Mouse (Mus musculus) embryonic stem cell, embryonic (primary cell): ENCODE results near the gene Prickle4.

Experiments used
- CTCF ChIA-PET, 4 experiments: fragments of 300-600 bp in 2 of 4; fragments of 350-600 bp in 2 of 4; sonication (Branson Sonifier 250); formaldehyde crosslinking; loops; one replicate each; lab custom pipeline; 2022; ENCODE audit warnings: inconsistent platforms in 2 of 4; lab: Charles Lee
- POLR2A ChIA-PET, 4 experiments: fragments of 300-600 bp in 2 of 4; fragments of 350-600 bp in 2 of 4; sonication (Branson Sonifier 250); formaldehyde crosslinking; loops; one replicate each; lab custom pipeline; 2022; ENCODE audit warnings: antibody characterized with exemption in 4 of 4, inconsistent platforms in 1 of 4; lab: Charles Lee

The Prickle4 gene

DNA sequence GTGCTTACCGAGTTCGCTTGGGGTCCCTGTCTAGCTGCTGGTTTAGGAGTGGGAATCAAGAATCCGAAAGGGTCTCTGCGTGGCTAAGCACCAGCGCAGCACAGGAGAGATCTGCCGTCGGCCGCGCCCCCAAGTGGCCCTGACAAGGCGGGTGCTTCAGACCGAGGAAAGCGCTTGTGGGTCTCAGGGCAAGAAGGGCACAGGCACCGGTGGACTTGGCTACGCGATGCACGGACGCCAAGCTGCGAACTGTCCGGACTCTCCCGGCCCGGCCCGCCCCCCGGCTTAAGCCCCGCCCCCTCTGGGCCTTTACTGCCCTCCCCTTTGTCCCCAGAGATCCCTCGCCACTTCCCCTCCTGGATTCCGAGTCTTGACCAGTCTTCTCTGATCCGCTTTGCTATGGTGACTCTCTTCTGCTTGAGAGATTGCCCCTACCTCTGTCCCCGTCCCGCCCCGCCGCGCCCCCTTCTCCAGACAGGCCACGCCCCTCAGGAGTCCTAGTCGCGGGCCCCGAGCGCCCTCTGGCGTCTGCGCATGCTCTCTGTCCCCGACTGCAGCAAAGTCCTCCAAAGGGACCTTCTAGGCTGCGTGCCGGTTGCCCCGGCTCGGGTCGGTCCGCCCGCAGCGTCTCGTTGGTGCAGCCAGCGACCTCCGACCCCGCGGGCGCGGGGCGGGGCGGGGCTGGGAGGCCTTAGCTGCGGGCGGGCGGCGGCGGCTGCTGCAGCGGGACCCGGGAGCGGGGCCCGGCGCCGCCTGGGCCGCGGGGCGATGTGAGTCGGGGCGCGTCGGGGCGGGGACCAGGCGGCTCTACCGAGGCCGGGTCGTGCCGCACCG lies at the start of gene Prickle4:
TSS of gene Prickle4 (minus strand) at position 234 of the 834 bp plus-strand sequence.
- ChIA-PET POLR2A (interaction anchor here (0.5 to 2.9 kb wide), 45 partner anchors 9 to 396 kb away, joined by 3 to 10 read pairs (median 4); no protein-coding TSS in a partner anchor), CTCF (interaction anchor here (0.6 to 2.1 kb wide), 41 partner anchors 9 to 1541 kb away, joined by 3 to 9 read pairs (median 3); partner anchors contain the start of genes Mad2l1bp (in 1 of the 4) and Taf8 (in 1 of the 4))

DNA sequence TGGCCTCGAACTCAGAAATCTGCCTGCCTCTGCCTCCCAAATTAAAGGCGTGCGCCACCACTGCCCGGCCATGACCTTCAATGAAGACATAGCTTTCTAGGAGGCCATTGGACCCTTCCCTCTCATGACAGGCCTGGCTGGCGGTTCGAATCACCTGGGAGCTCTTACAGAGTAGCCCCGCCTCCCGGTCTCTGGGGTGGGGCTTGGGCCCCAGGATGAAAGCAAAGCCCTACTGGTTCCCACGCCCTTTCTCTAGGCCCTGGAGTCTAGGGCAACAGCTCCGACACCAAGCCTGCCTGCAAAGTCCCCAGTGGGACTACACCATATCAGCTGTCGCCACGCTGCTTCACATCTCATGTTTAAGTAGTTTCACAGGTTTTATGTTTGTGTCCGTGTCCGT lies 49.5 kb upstream of the Prickle4 start:
- ChIA-PET POLR2A (interaction anchor here in 3 of 4 experiments (0.6 to 3.0 kb wide), 27 partner anchors 9 to 242 kb away, joined by 3 to 14 read pairs (median 4); partner anchors contain the start of gene Taf8 (in 1 of the 3)), CTCF (interaction anchor here (0.6 to 3.0 kb wide), 54 partner anchors 9 to 905 kb away, joined by 3 to 19 read pairs (median 4); partner anchors contain the start of genes Gm21981 (in 2 of the 4), Prickle4 (in 2 of the 4), Pgc (in 1 of the 4) and Taf8 (in 1 of the 4))

DNA sequence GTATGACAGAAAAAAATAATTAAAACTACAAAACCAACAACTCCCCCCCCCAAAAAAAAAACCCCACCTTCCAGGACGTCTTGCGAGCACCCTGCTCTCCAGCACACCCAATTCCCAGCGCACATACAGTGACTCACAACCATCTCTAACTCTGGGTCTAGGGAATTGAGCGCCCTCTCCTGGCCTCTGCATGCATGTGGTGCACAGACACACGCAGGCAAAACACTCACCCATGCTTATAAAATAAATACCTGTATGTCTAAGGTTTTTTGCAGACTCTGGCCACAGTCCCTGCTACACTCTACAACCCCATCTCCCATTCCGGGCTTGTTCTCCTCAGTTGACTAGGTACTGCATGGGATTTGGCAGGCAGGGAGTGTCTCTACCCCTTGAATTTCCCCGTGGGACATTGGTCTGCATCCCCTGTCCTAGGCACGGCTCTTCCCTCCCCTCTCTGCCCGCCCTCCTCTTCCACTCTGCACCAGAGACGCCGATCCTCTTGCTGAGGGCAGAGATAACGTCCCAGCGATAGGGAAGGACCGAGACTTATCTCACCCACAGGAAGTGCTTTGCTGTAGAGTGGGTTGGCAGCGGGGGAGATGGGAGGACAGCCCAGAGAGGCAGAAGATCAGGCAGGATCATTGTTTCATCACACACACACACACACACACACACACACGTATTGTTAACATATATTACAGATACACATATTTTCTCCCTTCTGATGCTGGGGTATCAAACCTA lies 48.6 kb upstream of the Prickle4 start:
- ChIA-PET CTCF (interaction anchor here (0.7 to 3.0 kb wide), 15 partner anchors 8 to 358 kb away, joined by 3 to 19 read pairs (median 4); partner anchors contain the start of genes Gm21981 (in 1 of the 4), Prickle4 (in 1 of the 4), Taf8 (in 1 of the 4) and Usp49 (in 1 of the 4)), POLR2A (interaction anchor here in 2 of 4 experiments (1.1 to 3.0 kb wide), 11 partner anchors 8 to 232 kb away, joined by 3 to 14 read pairs (median 5); no protein-coding TSS in a partner anchor)

DNA sequence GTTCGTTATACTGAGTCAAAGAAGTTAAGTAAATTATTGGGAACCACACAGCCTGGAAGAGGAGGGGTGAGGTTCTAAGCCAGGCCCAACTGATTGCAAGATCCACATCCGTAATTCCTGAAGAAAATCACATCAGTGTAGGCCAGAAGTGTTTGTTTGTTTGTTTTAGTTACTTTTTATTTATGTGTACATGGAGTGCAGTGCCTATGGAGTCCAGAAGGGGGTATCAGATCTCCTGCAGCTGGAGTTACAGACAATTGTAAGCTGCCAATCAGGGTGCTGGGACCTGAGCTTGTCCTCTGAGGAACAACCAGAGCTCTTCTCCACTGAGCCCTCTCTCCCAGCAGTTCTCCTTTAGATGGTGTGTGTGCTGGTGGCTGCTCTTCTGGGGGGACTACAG lies 45.6 kb upstream of the Prickle4 start:
- CTCF ChIA-PET = interaction anchor here (0.6 to 3.4 kb wide), 51 partner anchors 9 to 370 kb away, joined by 3 to 26 read pairs (median 4); partner anchors contain the start of genes Pgc (in 1 of the 4) and Prickle4 (in 1 of the 4)
- POLR2A ChIA-PET = interaction anchor here (0.6 to 7.9 kb wide), 68 partner anchors 8 to 891 kb away, joined by 3 to 95 read pairs (median 4); partner anchors contain the start of genes Gm21981 (in 2 of the 4), Prickle4 (in 2 of the 4), AI661453 (in 1 of the 4) and Frs3 (in 1 of the 4)

DNA sequence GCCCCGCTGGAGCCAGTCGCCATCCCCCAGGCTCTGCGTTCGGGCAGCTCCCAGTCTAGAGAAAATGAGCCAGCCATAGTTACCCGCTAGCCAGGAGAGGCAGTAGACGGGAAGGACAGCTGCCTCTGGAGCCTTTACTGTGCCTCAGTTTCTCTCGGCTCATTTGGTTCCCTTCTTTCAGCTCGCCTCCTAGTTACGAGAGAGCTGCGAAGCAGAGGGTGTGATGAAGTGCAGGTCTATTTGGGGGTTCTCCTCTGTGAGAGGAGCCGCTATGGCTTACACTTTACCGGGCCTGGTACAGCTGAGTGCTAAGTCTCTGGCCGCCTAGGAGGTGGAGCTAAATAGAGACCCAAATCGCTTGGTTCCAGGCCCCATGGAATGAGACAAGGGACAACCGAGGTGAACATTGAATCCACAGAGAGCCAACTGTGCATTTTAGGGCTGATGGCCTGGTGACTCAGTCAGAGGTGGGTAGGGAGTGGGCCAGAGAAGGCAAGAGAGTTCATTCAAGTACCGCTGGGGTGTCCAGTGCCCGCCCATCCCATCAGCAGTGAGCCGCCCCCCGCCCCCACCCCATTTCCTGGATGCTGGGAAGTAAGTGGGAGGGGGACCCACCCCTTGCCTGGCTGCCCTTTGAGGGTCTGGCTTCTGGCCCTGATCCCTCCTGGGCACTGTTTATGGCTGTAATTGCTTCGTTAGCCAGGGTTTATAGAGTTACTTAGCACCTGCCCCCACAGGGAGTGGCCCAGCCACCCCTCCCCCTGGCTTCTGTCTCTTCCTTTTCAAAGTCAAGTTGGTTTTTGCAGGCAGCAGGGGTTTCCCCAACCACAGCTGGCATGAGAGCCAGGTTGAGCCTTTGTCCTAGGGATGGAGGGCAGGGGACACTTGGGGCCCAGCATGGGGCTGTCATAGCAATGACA lies 44.6 kb upstream of the Prickle4 start:
- POLR2A ChIA-PET = interaction anchor here (0.5 to 7.9 kb wide), 95 partner anchors 9 to 890 kb away, joined by 3 to 95 read pairs (median 4); partner anchors contain the start of genes Gm21981 (in 3 of the 4), Prickle4 (in 3 of the 4), Pgc (in 2 of the 4) and Taf8 (in 2 of the 4)

DNA sequence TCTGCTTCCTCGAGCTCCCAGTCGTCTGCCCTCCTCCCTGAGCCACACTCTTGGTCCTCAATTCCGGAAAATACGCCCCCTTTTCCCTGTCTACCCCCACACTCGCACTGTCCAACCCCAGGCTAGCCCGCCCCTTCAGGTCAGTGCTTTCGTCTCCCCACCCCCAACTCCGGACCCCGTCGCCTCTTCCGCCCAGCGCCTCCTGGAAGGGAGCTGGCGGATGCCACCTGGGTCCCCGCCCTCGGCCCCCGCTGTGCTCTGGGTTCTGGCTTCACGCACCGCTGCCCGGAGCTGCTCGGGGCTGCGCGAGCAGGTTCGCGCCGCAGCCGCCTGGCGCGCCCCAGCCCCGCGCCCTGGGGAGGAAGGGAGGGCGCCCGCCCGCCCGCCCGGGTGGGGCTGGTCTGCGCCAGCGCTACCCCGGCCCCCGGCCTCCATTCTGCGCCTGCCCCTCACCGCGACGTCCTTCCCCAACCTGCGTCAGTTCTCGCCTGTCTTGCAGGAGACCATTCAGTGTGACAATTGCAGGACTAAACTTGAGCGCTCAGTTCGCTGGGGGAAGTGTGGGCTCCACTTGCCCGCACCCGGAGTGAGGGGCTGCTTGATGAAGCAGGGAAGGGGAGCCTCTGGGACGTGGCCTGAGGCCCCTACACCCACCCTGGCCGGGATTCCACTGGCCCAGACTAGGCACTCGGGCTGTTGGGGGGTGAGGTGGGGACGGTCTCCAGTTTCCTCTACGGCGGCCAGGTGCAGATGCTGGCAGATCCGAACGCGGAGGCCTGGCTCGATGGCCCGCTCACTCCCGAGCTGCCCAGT lies 43.7 kb upstream of the Prickle4 start:
- ChIA-PET POLR2A (interaction anchor here (0.5 to 7.9 kb wide), 80 partner anchors 8 to 899 kb away, joined by 3 to 95 read pairs (median 5); partner anchors contain the start of genes Gm21981 (in 3 of the 4), Prickle4 (in 3 of the 4), Pgc (in 2 of the 4) and Taf8 (in 2 of the 4)), CTCF (interaction anchor here (0.6 to 2.7 kb wide), 24 partner anchors 9 to 363 kb away, joined by 3 to 12 read pairs (median 3); partner anchors contain the start of genes Prickle4 (in 1 of the 4), Taf8 (in 1 of the 4) and Tomm6 (in 1 of the 4))

More for the DNA sequence above, 44.6 kb upstream of the Prickle4 start:
- CTCF ChIA-PET = interaction anchor here in 3 of 4 experiments (0.6 to 3.4 kb wide), 45 partner anchors 8 to 371 kb away, joined by 3 to 26 read pairs (median 4); partner anchors contain the start of genes Gm21981 (in 1 of the 3), Prickle4 (in 1 of the 3) and Tomm6 (in 1 of the 3)

DNA sequence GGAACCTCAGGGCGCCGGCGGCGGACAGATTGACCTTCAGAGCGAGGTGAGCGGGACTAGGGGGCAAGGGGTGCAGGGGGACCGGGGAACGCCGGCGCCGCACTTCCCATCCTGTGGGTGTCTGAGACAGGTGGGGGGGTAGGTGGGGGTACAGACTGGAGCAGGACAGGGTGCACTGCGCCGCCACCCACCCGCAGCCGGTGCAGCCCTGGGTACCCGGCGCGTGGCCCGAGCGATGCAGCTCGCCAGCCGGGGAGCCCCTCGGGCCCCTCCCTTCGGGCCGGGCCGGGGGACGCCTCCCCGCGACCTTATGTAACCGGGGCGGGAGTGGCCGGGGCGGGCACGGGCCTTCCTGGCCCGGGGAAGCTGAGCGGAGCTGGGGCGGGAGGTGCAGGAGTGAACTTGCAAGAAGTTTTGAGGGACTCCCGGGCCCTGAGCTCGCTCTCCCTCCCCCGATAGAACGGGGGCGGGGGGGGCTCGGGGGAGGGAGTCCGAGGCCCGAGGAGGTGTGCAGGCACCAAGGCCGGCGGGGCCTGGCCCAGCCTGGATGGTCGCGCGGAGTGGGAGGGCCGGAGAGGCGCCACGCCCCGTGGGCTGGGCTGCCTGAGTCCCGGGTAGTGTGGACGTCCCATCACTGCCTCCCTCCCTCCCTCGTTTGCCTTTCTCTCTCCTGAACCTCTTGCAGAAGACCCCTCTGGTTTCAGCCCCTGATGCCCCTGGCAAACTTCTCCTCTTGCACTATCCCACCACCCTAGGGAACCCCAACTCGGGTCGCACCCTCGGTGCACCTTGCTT lies 42.9 kb upstream of the Prickle4 start:
- CTCF ChIA-PET = interaction anchor here (0.6 to 2.7 kb wide), 16 partner anchors 12 to 657 kb away, joined by 3 to 11 read pairs (median 3); partner anchors contain the start of genes Prickle4 (in 1 of the 4) and Taf8 (in 1 of the 4)
- POLR2A ChIA-PET = interaction anchor here in 3 of 4 experiments (0.5 to 7.9 kb wide), 56 partner anchors 8 to 382 kb away, joined by 3 to 95 read pairs (median 5); partner anchors contain the start of genes Gm21981 (in 3 of the 3), Prickle4 (in 3 of the 3) and Taf8 (in 2 of the 3)

DNA sequence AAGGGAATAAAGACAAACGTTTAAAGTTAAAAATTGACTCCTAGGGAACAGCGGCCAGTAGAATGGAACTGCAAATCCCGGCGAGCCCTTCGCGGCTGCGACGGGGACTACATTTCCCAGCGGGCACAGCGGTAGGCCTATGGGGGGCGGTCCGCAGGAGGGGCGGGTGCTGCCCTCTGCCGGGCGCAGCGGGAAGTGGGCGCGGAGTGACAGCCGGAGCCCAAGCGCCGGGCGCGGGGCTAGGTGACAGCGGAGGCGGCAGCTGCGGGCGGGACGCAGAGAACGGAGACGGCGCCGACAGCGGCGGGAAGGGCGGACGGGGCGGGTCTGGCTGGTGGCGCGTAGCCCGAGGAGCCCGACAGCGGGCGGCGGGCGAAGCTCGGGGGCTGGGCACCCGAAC lies 42.3 kb upstream of the Prickle4 start, which contains the start of gene Tfeb:
TSS of gene Tfeb (plus strand) at position 175 of the 400 bp plus-strand sequence.
- CTCF ChIA-PET = interaction anchor here in 3 of 4 experiments (0.6 to 1.8 kb wide), 10 partner anchors 12 to 658 kb away, joined by 3 to 7 read pairs (median 3); no protein-coding TSS in a partner anchor
- POLR2A ChIA-PET = interaction anchor here in 3 of 4 experiments (0.5 to 7.9 kb wide), 37 partner anchors 7 to 236 kb away, joined by 3 to 95 read pairs (median 5); partner anchors contain the start of genes Frs3 (in 1 of the 3), Gm21981 (in 1 of the 3), Pgc (in 1 of the 3) and Prickle4 (in 1 of the 3)

DNA sequence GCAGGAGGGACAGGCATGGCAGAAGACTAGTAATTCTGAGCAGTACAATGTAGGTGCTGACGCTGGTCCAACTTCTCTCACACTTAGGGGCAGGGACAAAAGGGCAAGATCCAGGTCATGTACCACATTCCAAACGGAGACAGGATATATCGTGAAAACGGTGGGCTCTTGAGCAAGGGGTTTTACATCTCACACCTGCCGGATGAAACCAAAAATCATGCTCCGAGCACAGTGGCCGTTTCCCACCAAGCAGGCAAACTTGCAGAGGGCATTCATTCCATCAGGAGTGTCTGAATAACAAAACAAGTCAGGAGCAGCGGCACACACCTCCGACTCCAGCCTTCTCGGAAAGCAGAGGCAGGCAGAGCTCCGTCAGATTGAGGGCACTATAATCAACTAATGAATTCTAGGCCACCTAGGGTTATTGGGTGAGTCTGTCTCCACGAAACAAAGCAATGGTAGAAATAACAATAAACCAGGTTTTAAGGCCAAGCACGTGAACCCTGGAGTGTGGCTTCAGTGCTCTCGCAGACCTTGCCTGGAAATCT lies 41.1 kb upstream of the Prickle4 start:
- ChIA-PET CTCF (interaction anchor here in 1 of 4 experiments (0.8 to 1.7 kb wide), 3 partner anchors 8 to 129 kb away, joined by 3 to 5 read pairs (median 3); no protein-coding TSS in a partner anchor), POLR2A (interaction anchor here in 3 of 4 experiments (0.6 to 7.9 kb wide), 34 partner anchors 8 to 541 kb away, joined by 3 to 95 read pairs (median 4); partner anchors contain the start of genes Frs3 (in 2 of the 3), Ccnd3 (in 1 of the 3), Gm21981 (in 1 of the 3) and Pgc (in 1 of the 3))

DNA sequence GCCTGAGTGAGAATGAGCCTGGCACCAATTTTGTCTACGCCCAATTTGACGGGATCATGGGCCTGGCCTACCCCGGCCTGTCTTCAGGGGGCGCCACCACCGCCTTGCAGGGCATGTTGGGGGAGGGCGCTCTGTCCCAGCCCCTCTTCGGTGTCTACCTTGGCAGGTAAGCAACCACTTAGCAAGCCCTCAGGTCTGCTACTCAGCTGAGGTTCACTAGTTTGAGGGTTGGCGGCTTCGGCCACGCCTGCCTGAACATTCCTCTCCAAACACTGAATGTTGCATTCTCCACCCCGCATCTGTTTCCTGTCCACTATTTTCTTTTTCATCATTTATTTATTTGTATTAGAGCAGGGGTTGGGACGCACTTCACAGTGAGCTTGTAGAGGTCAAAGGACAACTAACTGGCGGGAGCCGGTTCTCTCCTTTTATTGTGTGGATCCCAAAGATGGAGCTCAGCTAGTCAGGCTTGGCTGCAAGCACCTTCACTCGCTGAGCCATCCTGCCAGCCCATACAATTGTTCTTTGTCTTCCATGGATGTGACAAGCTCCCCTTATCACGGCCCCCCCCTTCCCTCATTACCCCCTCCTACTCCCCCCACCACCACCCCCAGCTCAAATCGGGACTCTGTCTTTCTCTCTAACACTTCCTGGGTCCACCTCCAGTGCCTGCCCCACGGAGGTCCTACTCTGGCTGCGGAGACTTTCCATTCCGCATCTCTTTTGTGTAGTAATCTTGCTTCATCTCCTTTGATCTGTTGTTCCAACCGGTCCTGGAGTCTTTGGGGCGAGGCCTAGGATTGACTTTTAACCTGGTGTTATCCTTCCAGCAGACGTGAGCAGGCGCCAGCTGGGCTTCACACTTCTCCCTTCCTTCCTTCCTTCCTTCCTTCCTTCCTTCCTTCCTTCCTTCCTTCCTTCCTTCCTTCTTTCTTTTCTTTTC lies 36.4 kb upstream of the Prickle4 start:
- POLR2A ChIA-PET = interaction anchor here in 3 of 4 experiments (0.7 to 4.1 kb wide), 30 partner anchors 8 to 229 kb away, joined by 3 to 31 read pairs (median 4); partner anchors contain the start of genes Taf8 (in 1 of the 3) and Tomm6 (in 1 of the 3)
- CTCF ChIA-PET = interaction anchor here (0.5 to 1.3 kb wide), 20 partner anchors 8 to 1101 kb away, joined by 3 to 20 read pairs (median 3); partner anchors contain the start of genes Gm21981 (in 1 of the 4), Prickle4 (in 1 of the 4) and Ptk7 (in 1 of the 4)

DNA sequence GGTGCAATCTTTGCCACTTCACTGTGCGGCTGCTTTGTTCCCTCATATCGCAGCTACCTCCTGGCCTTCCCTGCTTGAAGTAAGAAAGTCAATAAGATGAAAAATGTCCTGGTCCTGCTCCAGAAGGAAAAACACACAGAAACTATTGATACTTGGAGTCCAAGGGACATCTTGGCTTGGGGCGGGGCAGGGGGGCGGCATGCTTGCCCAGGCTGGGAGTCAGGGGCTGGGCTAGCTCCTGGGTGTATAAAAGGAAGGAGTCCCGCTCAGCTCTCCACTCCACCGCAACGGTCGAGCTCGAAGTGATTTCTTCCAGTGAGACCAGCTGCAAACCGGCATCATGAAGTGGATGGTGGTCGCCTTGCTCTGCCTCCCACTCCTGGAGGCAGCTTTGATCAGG lies 32.0 kb upstream of the Prickle4 start, which contains the start of gene Pgc:
TSS of gene Pgc (plus strand) at position 277 of the 400 bp plus-strand sequence.
- ChIA-PET POLR2A (interaction anchor here (0.6 to 3.8 kb wide), 14 partner anchors 9 to 315 kb away, joined by 3 to 24 read pairs (median 6); no protein-coding TSS in a partner anchor), CTCF (interaction anchor here in 3 of 4 experiments (0.6 to 1.3 kb wide), 8 partner anchors 12 to 577 kb away, joined by 3 to 5 read pairs (median 3); partner anchors contain the start of gene Taf8 (in 1 of the 3))

DNA sequence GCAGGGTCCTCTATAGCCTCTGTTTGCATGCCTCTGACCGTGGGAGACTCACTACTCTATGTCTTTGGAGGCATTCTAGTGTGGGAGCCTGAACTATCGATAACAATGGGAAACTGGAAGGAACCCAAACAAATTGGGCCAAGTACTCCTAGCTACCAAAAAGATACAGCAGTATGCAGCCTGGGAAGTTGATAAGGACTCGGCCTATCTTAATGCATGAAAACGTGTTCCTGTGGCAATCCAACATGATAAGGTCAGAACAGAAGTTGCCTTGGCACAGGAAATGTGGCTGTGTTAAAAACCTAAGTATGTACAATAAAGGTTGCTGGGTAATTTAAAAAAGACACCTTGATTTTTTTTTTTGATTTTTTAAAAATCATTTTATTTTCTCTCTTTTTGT lies 26.6 kb upstream of the Prickle4 start:
- POLR2A ChIA-PET = interaction anchor here in 3 of 4 experiments (0.6 to 3.5 kb wide), 21 partner anchors 8 to 75 kb away, joined by 3 to 25 read pairs (median 4); partner anchors contain the start of gene Tfeb (in 1 of the 3)
- CTCF ChIA-PET = interaction anchor here in 1 of 4 experiments (0.6 to 1.5 kb wide), 6 partner anchors 16 to 77 kb away, joined by 3 to 6 read pairs (median 3); partner anchors contain the start of gene Tfeb
